Mouse (Mus musculus): ENCODE data around the gene Pla2g5.

GRCm38 (mm10) chr4:138905624-138906337 lies 42.5 kb upstream of the Pla2g5 start:
- TF ChIP-seq CTCF (IDR thresholded peaks at IDR 0.05): no peak
- TF ChIP-seq POLR2A (IDR thresholded peaks at IDR 0.05; ENCODE audit: insufficient read depth, low read depth, low read length): no peak
- TF ChIP-seq EP300 (IDR thresholded peaks at IDR 0.05; ENCODE audit: insufficient read depth, low read depth, low read length): no peak
